Mouse (Mus musculus): ENCODE data around the gene Necab2. TPM values are rescaled to one million over a fixed set of nuclear protein-coding genes. Genes with fewer than 3 reads are reported as not detected.
A peak's percentile ranks its signal among the peaks of the same experiment; 100 is the strongest.

The Necab2 gene
- polyA plus RNA-seq, 1 experiment from 2014 or later = 4.6 TPM

DNA sequence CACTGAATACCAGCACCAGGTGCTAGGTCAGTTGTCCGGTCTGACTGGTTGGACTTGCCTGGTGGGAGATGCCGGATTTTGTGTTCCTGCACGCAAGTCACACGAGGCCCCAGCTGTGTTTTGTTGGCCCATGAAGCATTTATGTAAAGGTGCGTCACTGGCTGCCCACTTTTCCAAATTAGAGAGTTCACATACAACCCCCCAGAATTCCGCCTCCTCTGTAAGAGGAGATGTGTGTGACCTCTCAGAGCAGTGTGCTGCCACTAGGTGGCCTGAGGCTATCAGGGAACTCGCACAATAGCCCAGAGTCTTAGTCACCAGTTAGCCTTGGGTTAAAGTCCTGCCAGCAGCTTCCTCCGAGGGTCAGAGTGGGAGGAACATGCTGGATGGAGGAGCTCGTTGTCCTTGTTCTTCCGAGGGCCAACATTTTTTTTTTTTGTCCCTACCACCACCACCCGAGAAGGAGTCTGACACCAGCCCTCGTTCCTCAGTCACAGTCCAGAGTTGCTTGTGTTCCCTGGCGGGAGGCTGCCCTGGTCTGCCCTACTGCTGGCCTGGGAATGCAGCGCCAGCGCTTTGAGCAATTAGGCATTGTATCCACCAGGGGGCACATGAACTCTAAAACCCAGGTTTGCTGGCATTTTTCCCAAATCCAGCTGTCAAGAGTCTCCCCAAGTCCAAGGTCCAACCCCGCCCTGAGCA lies 6.1 kb upstream of the Necab2 start:
- Histone ChIP-seq H3K27me3 (ENCODE audit: control insufficient read depth, insufficient read depth, low read length) (peaks cover 4% of the 10 kb centered on the region; the same call in 1 of the 2 replicates), H3K9me3 (ENCODE audit: control insufficient read depth, low read length) (no peaks in the 10 kb centered on the region), H3K4me3 (ENCODE audit: low read length) (no peak overlapping the region), H3K4me1 (ENCODE audit: control insufficient read depth, insufficient read depth, low read length) (peaks cover 26% of the 10 kb centered on the region), H3K36me3 (ENCODE audit: control insufficient read depth, insufficient read depth, low read length) (no peaks in the 10 kb centered on the region), H3K4me2 (replicated peaks; ENCODE audit: low read depth, low read length) (peak overlapping the region; percentile 10; the same call in 1 of the 2 replicates), H3K27ac (ENCODE audit: low read depth, low read length) (peak overlapping the region; percentile 37; the same call in 1 of the 2 replicates), H3K9ac (ENCODE audit: low read depth, low read length) (no peak overlapping the region)
- peak; percentile 76 for ATAC-seq (ENCODE audit: low FRiP score, low TSS enrichment)
- 16% methylated on average over 16 of the region's 16 CpGs for WGBS

DNA sequence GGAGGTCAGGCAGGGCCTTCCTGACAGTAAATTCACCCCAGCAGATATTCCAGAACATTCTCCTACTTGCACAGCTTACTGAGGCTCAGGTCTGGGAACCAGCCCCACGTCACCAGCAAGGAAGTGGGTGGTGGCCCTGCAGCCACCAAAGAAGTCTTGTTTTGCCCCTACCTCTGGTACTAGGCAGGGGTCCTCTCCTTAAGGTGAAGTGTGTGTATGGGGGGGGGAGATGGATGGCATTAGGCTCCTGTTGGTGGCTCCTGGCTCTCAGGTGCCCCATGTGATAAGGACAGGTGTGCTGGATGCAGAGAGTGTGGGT lies 5.6 kb upstream of the Necab2 start:
- Histone ChIP-seq H3K36me3 (ENCODE audit: control insufficient read depth, insufficient read depth, low read length) (no peaks in the 10 kb centered on the region), H3K9me3 (ENCODE audit: control insufficient read depth, low read length) (no peaks in the 10 kb centered on the region), H3K9ac (ENCODE audit: low read depth, low read length) (no peak overlapping the region; the same call in 1 of the 2 replicates), H3K4me1 (ENCODE audit: control insufficient read depth, insufficient read depth, low read length) (peaks cover 26% of the 10 kb centered on the region), H3K4me2 (replicated peaks; ENCODE audit: low read depth, low read length) (no peak overlapping the region), H3K27ac (ENCODE audit: low read depth, low read length) (no peak overlapping the region), H3K27me3 (ENCODE audit: control insufficient read depth, insufficient read depth, low read length) (peaks cover 4% of the 10 kb centered on the region; the same call in 1 of the 2 replicates), H3K4me3 (ENCODE audit: low read length) (no peak overlapping the region)
- peak; percentile 47 for ATAC-seq (ENCODE audit: low FRiP score, low TSS enrichment)
- 60% methylated on average over 1 of the region's 1 CpGs for WGBS

DNA sequence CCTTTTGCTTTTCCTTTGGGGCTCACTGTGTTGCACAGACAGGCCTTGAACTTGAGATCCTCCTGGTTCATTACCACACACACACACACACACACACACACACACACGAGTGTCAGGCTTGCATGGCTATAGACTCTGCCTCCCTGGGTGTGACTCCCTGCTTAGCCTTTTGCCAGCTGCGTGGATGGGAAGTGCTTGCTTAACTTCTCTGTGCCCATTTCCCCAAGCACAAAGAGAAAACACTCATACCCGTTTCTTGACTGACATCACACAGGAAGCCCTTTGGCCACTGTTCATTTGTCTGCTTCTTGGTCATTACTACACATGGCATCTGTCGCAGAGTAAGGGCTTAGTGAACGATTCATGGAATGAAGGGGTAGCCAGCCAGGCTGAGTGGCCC lies 4.5 kb upstream of the Necab2 start:
- Histone ChIP-seq H3K4me3 (ENCODE audit: low read length) (no peak overlapping the region), H3K4me2 (replicated peaks; ENCODE audit: low read depth, low read length) (no peak overlapping the region), H3K9me3 (ENCODE audit: control insufficient read depth, low read length) (no peaks in the 10 kb centered on the region), H3K4me1 (ENCODE audit: control insufficient read depth, insufficient read depth, low read length) (peaks cover 24% of the 10 kb centered on the region), H3K27me3 (ENCODE audit: control insufficient read depth, insufficient read depth, low read length) (peaks cover 6% of the 10 kb centered on the region), H3K27ac (ENCODE audit: low read depth, low read length) (no peak overlapping the region), H3K9ac (ENCODE audit: low read depth, low read length) (no peak overlapping the region), H3K36me3 (ENCODE audit: control insufficient read depth, insufficient read depth, low read length) (no peaks in the 10 kb centered on the region)
- WGBS = 66% methylated on average over 5 of the region's 5 CpGs
- ATAC-seq (ENCODE audit: low FRiP score, low TSS enrichment) = no peak

DNA sequence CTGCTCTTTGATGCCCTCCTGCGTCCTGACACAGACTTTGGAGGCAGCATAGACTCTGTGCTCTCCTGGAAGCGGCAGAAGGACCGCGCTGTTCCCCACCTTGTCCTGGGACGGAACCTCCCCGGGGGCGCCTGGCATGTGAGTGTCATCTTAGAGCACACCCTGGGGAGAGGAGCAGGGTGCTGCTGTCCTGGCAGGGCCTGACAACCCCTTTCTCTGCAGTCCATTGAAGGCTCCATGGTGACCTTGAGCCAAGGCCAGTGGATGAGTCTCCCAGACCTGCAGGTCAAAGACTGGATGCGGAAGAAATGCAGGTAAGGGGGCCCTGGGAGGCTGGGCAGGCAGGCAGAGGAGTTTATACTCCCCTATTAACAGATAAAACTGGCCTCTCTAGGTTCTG lies 3.5 kb upstream of the Necab2 start:
- Histone ChIP-seq H3K4me3 (ENCODE audit: low read length) (no peak overlapping the region), H3K9me3 (ENCODE audit: control insufficient read depth, low read length) (no peaks in the 10 kb centered on the region), H3K4me1 (ENCODE audit: control insufficient read depth, insufficient read depth, low read length) (peaks cover 26% of the 10 kb centered on the region; the same call in 1 of the 2 replicates), H3K4me2 (replicated peaks; ENCODE audit: low read depth, low read length) (no peak overlapping the region), H3K27me3 (ENCODE audit: control insufficient read depth, insufficient read depth, low read length) (peaks cover 16% of the 10 kb centered on the region), H3K27ac (ENCODE audit: low read depth, low read length) (no peak overlapping the region), H3K36me3 (ENCODE audit: control insufficient read depth, insufficient read depth, low read length) (no peaks in the 10 kb centered on the region), H3K9ac (ENCODE audit: low read depth, low read length) (no peak overlapping the region)
- WGBS = 94% methylated on average over 8 of the region's 8 CpGs
- no peak for ATAC-seq (ENCODE audit: low FRiP score, low TSS enrichment)

DNA sequence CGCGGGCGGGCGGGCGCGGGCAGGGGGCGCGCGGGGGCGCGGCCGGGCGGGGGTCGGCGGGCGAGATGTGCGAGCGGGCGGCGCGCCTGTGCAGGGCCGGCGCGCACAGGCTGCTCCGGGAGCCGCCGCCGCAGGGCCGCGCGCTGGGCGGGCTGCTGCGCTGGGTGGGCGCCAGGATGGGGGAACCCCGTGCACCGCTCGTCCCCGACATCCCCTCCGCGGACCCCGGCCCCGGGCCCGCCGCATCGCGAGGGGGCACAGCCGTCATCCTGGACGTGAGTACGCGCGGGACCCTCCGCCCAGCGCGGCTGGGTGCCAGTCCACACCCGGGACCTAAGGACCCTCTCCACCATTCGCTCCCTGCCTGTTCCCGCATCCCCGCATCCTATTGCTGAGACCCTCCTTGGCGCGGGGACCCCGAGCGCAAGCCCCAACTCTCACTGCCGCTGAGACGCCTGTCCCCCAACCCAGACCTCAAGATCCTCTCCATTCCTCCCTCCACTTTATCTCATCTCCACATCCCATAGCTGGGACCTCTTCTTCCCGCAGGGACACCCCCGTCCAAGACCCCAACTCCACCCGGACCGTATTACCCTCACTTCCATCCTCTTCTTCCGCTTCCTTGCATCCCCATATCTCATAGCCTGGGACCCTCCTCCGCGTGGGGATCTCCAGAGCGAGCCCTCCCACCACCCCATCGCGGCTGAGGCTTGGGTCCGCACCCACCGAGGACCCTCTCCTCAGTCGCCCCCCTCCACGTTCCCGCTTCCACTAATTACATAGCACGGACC lies 666 bp downstream of the Necab2 start:
- Histone ChIP-seq H3K27ac (ENCODE audit: low read depth, low read length) (no peak overlapping the region), H3K4me2 (replicated peaks; ENCODE audit: low read depth, low read length) (peak overlapping the region; percentile 99), H3K9ac (ENCODE audit: low read depth, low read length) (peak overlapping the region; percentile 69), H3K9me3 (ENCODE audit: control insufficient read depth, low read length) (no peaks in the 10 kb centered on the region), H3K4me1 (ENCODE audit: control insufficient read depth, insufficient read depth, low read length) (0 out of 2 replicates have a peak, but pooled peaks cover 7% of the 10 kb centered on the region), H3K27me3 (ENCODE audit: control insufficient read depth, insufficient read depth, low read length) (peaks cover 26% of the 10 kb centered on the region), H3K36me3 (ENCODE audit: control insufficient read depth, insufficient read depth, low read length) (no peaks in the 10 kb centered on the region), H3K4me3 (ENCODE audit: low read length) (peak overlapping the region; percentile 67)
- under 1% methylated on average over 45 of the region's 80 CpGs for whole genome bisulfite sequencing
- peak; percentile 56 for ATAC-seq (ENCODE audit: low FRiP score, low TSS enrichment)

DNA sequence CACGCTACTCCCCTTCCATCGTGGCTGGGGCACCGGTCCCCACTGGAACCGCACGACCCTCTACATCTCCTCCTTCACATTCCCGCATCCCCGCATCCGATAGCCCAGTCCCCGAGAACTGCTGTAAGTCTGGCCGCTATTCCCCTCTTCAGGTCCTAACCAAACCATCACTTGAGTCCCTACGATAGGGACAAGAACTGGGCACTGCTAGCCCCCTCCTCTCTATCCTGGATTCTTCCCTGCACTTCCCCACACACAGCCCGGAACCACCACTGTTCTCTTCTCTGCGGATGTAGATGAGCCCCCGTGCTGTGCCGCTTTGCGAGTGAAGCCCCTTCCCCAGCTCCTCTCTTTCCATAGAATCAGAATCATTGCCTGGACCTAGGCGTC lies 1.3 kb downstream of the Necab2 start:
- no peak overlapping the region for H3K27ac ChIP-seq (ENCODE audit: low read depth, low read length)
- peak overlapping the region; percentile 99 for H3K4me2 ChIP-seq (replicated peaks; ENCODE audit: low read depth, low read length)
- no peaks in the 10 kb centered on the region for H3K36me3 ChIP-seq (ENCODE audit: control insufficient read depth, insufficient read depth, low read length)
- no peak for ATAC-seq (ENCODE audit: low FRiP score, low TSS enrichment)
- peak overlapping the region; percentile 67 for H3K4me3 ChIP-seq (ENCODE audit: low read length)
- 0 out of 2 replicates have a peak, but pooled peaks cover 7% of the 10 kb centered on the region for H3K4me1 ChIP-seq (ENCODE audit: control insufficient read depth, insufficient read depth, low read length)
- WGBS = 3% methylated on average over 17 of the region's 17 CpGs
- peaks cover 26% of the 10 kb centered on the region for H3K27me3 ChIP-seq (ENCODE audit: control insufficient read depth, insufficient read depth, low read length)
- H3K9me3 ChIP-seq (ENCODE audit: control insufficient read depth, low read length) = no peaks in the 10 kb centered on the region
- H3K9ac ChIP-seq (ENCODE audit: low read depth, low read length) = no peak overlapping the region

DNA sequence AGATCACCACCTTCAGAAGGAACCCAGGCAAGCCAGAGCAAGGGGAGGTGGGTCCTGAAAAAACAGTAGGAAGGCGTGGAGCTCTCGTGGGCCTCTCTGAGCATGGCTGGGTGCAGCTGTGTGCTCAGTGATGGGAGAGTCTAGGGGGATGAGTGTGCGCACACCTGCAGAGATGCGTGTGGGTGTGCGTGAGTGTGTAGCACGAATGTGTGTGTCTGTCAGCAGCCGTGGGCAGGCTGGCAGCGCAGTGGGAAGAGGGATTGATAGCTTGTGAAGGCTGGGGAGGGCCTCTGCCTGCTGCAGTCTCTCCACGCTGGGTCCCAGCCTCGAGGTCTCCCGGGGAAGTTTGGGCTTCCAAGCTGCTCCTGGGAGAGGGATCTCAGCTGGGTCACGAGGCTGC lies 3.1 kb downstream of the Necab2 start:
- Histone ChIP-seq H3K9me3 (ENCODE audit: control insufficient read depth, low read length) (no peaks in the 10 kb centered on the region), H3K36me3 (ENCODE audit: control insufficient read depth, insufficient read depth, low read length) (no peaks in the 10 kb centered on the region), H3K4me3 (ENCODE audit: low read length) (no peak overlapping the region), H3K9ac (ENCODE audit: low read depth, low read length) (no peak overlapping the region), H3K27ac (ENCODE audit: low read depth, low read length) (no peak overlapping the region), H3K27me3 (ENCODE audit: control insufficient read depth, insufficient read depth, low read length) (peaks cover 25% of the 10 kb centered on the region), H3K4me1 (ENCODE audit: control insufficient read depth, insufficient read depth, low read length) (0 out of 2 replicates have a peak, but pooled peaks cover 7% of the 10 kb centered on the region), H3K4me2 (replicated peaks; ENCODE audit: low read depth, low read length) (no peak overlapping the region)
- no peak for ATAC-seq (ENCODE audit: low FRiP score, low TSS enrichment)
- 76% methylated on average over 12 of the region's 12 CpGs for WGBS

DNA sequence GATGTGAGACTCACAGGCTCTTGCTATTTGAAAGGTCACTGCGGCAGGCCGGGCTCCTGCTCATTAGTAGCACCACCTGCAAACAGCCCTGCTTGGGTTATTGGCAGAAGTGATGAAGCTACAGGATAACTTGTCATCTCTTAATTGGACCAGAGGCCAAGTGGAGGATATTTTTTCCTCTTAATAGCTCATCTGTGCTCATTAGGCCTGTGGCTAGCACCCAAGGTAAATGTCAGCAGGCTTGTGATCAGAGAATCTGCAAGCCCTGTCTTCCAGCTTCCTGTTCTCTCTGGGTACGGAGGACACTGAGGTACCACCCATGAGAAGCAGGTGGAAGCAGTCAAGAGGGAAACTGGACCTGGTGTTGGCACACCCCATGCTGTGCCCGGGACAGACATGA lies 4.6 kb downstream of the Necab2 start:
- H3K27ac ChIP-seq (ENCODE audit: low read depth, low read length) = no peak overlapping the region
- H3K4me1 ChIP-seq (ENCODE audit: control insufficient read depth, insufficient read depth, low read length) = 0 out of 2 replicates have a peak, but pooled peaks cover 7% of the 10 kb centered on the region
- no peak overlapping the region for H3K4me3 ChIP-seq (ENCODE audit: low read length)
- no peaks in the 10 kb centered on the region for H3K9me3 ChIP-seq (ENCODE audit: control insufficient read depth, low read length)
- H3K9ac ChIP-seq (ENCODE audit: low read depth, low read length) = no peak overlapping the region
- no peak for ATAC-seq (ENCODE audit: low FRiP score, low TSS enrichment)
- peaks cover 22% of the 10 kb centered on the region for H3K27me3 ChIP-seq (ENCODE audit: control insufficient read depth, insufficient read depth, low read length)
- no peak overlapping the region for H3K4me2 ChIP-seq (replicated peaks; ENCODE audit: low read depth, low read length)
- 94% methylated on average over 4 of the region's 4 CpGs for WGBS
- H3K36me3 ChIP-seq (ENCODE audit: control insufficient read depth, insufficient read depth, low read length) = no peaks in the 10 kb centered on the region

DNA sequence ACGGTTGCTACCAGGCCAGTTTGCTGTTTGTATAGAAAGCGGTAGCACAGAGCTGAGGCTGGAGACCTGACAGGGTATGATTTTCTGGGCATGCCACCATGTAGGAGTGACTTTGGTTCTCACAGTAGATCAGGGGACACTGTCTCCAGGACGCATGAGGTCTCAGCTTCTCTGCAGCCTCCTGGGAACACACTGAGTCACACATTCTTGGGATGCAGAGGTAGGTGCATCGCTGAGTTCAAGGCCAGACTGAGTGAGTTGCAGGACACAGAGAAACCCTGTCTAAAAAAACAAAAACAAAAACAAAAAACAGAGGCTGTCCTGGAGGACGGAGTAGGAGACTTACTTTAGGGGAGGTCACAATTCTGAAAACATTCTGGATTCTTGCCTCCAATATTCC lies 6.4 kb downstream of the Necab2 start:
- Histone ChIP-seq H3K4me1 (ENCODE audit: control insufficient read depth, insufficient read depth, low read length) (no peaks in the 10 kb centered on the region), H3K9ac (ENCODE audit: low read depth, low read length) (no peak overlapping the region), H3K4me3 (ENCODE audit: low read length) (no peak overlapping the region), H3K36me3 (ENCODE audit: control insufficient read depth, insufficient read depth, low read length) (no peaks in the 10 kb centered on the region), H3K27ac (ENCODE audit: low read depth, low read length) (no peak overlapping the region), H3K27me3 (ENCODE audit: control insufficient read depth, insufficient read depth, low read length) (peaks cover 11% of the 10 kb centered on the region; the same call in 1 of the 2 replicates), H3K9me3 (ENCODE audit: control insufficient read depth, low read length) (no peaks in the 10 kb centered on the region), H3K4me2 (replicated peaks; ENCODE audit: low read depth, low read length) (no peak overlapping the region)
- no peak for ATAC-seq (ENCODE audit: low FRiP score, low TSS enrichment)
- 84% methylated on average over 5 of the region's 5 CpGs for WGBS

All from kidney, embryonic 14.5 days (tissue).